Mouse (Mus musculus): ENCODE data around the gene Asb2. TPM values are rescaled to one million over a fixed set of nuclear protein-coding genes. Genes with fewer than 3 reads are reported as not detected.

Gene Asb2
- polyA plus RNA-seq, 1 experiment from 2014 or later, result 2.1 TPM

DNA sequence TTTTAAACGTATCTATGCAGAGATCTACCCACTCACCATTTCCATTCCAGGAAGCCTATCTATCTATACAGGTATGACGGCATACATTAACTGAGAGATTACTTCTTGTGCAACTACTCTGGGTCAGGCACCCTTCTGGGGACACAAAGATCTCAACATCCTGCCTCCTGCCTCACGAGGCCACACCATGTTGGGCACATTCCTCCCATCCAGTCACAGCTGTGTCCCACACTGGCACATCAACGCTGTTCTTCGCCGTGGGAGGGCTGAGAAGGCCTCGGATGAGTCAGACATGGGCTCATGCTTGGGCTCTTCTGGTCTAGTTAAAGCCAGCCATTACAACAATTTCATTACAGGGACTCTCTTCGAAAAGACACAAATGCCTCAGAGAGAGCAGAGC lies 8.9 kb downstream of the Asb2 start:
- 89% methylated on average over 8 of the region's 8 CpGs for WGBS (ENCODE audit: missing documents)
- H3K27ac ChIP-seq, result no peak overlapping the region
- H3K4me3 ChIP-seq (ENCODE audit: inconsistent target), result no peak overlapping the region
- H3K36me3 ChIP-seq (ENCODE audit: inconsistent target), result no peaks in the 10 kb centered on the region
- no peaks in the 10 kb centered on the region for H3K79me2 ChIP-seq (ENCODE audit: inconsistent target)

DNA sequence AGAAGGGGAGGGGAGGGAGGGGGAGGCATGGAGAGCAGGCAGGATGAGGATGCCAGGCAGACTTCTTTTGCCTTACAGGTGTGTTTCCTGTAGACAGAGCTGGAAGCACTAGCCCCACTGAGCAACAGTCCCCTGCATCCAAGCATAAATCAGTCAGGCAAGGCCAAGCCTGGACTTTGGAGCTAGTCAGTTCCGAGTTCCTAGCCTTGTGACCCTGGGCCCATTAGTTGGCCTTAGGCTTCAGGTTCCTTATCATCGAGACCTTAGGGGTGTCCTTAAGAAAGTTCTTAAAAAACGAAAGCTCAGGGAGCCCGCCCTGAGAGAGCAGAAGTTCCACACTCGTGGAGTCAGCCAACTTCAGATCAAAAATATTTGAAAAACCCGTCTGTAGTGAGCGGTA lies 10.9 kb downstream of the Asb2 start:
- Histone ChIP-seq H3K4me3 (ENCODE audit: inconsistent target) (no peak overlapping the region), H3K36me3 (ENCODE audit: inconsistent target) (no peaks in the 10 kb centered on the region), H3K27ac (no peak overlapping the region), H3K79me2 (ENCODE audit: inconsistent target) (no peaks in the 10 kb centered on the region)
- 88% methylated on average over 7 of the region's 7 CpGs for WGBS (ENCODE audit: missing documents)

DNA sequence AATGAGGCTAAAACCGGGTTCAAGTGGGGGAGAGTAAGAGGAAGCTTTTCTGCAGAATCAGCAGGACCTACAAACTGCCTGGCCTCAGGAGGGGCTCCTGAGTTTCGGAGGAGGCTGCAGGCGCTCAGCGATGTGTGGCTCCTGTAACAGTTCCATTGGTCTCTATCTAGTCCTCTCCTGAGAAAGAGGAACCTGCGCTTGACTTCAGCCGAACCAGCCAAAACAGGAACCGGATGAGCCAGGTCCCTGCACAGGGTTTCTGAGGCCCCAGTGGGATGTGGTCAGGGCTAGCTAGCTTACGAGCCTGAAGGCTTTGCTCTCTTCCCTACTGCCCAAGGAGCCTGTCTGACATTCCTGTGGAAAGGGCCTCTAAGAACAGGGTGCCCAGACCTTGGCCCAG lies 12.3 kb downstream of the Asb2 start:
- Histone ChIP-seq H3K79me2 (ENCODE audit: inconsistent target) (no peaks in the 10 kb centered on the region), H3K27ac (peak overlapping the region; percentile 62), H3K36me3 (ENCODE audit: inconsistent target) (no peaks in the 10 kb centered on the region), H3K4me3 (ENCODE audit: inconsistent target) (no peak overlapping the region)
- 2% methylated on average over 8 of the region's 8 CpGs for WGBS (ENCODE audit: missing documents)

DNA sequence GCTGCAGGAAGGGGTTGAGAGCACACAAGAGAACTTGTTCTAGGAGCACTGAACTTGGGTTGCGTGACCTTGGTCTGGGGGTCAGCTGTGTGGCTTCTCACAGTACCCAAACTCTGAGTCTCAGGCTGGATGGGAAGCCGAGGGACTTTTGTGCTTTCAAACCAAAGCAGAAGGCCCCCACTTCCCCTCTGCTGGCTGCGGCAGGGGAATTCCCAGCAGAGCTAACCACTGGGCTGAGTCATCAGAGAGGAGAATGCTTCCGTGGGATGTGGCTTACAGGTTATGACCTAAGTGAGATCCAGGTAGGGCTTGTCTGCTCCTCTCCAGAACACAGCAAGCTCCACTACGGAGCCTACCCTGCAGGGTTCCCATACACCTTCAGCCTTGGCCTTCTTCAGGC lies 14.6 kb downstream of the Asb2 start:
- Histone ChIP-seq H3K4me3 (ENCODE audit: inconsistent target) (no peak overlapping the region), H3K36me3 (ENCODE audit: inconsistent target) (no peaks in the 10 kb centered on the region), H3K79me2 (ENCODE audit: inconsistent target) (no peaks in the 10 kb centered on the region), H3K27ac (no peak overlapping the region)
- WGBS (ENCODE audit: missing documents), result 12% methylated on average over 5 of the region's 5 CpGs

DNA sequence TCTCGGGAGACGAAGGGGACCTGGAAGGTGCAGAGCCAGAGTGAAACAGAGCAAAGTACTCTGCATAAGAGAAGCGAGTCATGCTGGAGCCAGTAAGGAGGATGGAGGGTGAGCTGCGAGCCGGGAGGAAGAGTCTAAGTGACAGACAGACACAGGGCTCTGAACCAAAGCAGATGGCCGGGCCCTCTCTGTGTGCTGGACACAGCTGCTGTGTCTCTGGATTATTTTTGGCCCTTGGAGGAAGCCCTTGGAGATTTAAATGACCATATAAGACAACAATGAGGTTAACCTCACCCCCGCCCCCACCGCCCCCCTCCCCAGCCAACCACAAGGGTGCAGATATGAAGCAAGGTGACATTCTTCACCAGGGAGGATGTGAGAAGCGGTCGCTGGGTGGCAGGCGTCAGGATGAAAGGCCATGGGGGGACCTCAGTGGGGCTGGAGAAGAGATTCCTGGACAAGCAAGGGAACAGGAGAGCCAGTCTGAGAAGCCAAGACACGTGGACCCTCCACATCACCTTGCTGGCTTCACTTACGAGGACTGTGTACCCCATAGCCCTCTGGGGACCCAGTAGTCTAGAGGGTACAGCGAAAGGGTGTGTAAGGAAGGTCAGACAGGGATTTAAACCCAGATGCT lies 17.5 kb downstream of the Asb2 start:
- Histone ChIP-seq H3K4me3 (ENCODE audit: inconsistent target) (no peak overlapping the region), H3K36me3 (ENCODE audit: inconsistent target) (no peaks in the 10 kb centered on the region), H3K27ac (no peak overlapping the region), H3K79me2 (ENCODE audit: inconsistent target) (no peaks in the 10 kb centered on the region)
- 68% methylated on average over 10 of the region's 14 CpGs for WGBS (ENCODE audit: missing documents)

DNA sequence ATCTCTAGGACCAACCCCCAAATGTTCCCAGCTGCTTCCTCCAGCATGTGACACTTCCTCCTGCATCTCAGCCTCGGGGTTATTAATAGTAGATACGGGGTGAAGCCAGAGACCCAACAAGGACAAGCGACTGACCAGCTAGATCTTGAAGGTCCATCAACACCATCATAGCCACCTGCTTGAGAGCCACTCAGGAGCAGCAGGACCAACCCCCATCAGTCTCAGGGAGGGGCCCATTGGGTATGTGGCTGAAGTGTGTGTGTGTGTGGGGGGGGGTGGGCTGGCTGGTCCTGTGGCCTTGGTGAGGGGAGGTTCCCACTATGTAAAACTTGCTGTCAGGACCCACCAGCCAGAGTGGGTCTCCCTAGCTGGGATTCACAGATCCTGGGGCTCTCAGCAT lies 19.0 kb downstream of the Asb2 start:
- H3K27ac ChIP-seq, result no peak overlapping the region
- H3K36me3 ChIP-seq (ENCODE audit: inconsistent target), result no peaks in the 10 kb centered on the region
- H3K79me2 ChIP-seq (ENCODE audit: inconsistent target), result no peaks in the 10 kb centered on the region
- WGBS (ENCODE audit: missing documents), result 6% methylated on average over 3 of the region's 3 CpGs
- H3K4me3 ChIP-seq (ENCODE audit: inconsistent target), result no peak overlapping the region

DNA sequence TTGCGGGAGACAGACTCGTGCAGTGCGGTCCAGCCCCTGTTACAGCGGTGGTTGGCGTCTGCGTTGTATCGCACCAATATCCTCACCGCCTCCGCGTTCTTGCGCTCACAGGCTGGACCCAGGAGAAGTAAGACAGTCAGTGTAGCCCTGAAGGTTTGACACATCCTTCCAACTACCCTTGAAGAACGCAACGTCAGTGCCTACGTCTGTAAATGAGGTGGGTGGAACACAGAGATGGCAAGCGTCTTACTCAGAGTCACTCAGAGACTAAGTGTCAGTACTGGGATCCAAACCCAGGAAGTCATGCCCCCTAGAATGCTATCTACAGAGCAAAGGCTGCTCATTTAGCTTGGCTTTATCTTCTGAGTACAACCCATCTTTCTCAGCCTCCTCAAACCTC lies 22.4 kb downstream of the Asb2 start:
- WGBS (ENCODE audit: missing documents), result 95% methylated on average over 14 of the region's 15 CpGs
- Histone ChIP-seq H3K79me2 (ENCODE audit: inconsistent target) (no peaks in the 10 kb centered on the region), H3K4me3 (ENCODE audit: inconsistent target) (no peak overlapping the region), H3K27ac (no peak overlapping the region), H3K36me3 (ENCODE audit: inconsistent target) (no peaks in the 10 kb centered on the region)

DNA sequence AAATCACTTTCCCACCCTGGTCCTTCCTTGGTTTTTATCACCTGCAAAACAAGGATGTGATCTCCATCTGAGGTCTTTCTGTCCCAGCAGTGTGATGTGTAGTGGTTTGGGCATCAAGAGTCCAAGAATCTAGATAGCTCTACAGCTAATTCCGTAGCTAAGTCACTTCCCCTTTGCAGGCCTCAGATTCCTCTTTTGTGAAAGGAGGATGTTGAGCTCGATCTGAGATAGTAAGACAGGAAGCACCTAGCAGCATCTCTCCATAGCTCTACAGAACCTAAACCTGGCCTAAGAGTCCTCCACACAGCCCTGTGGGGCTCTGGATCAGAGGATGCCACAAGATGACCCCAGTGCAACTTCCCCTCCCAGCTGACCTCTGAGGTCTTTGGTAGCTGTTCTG lies 22.9 kb downstream of the Asb2 start:
- Histone ChIP-seq H3K36me3 (ENCODE audit: inconsistent target) (no peaks in the 10 kb centered on the region), H3K4me3 (ENCODE audit: inconsistent target) (no peak overlapping the region), H3K27ac (no peak overlapping the region), H3K79me2 (ENCODE audit: inconsistent target) (no peaks in the 10 kb centered on the region)
- WGBS (ENCODE audit: missing documents), result 4% methylated on average over 2 of the region's 2 CpGs

DNA sequence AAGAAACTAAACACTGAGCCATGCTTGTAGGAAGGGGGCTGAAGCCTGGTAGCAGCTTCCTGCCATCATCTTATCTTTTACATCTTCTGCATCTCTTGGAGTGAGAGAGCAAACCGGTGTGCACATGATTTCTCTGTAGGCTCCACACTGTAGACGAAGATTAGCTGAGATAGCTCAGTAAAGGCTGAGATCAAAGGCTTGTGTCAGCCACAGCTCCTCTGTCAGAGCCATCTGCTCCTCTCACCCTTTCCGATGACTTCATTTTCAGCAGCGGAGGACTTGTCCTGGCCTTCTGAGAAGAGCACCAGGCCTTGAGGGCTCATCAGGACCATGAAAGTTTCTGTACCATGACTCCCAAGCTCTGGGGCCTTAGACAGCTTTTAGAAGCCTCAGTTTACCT lies 24.3 kb downstream of the Asb2 start:
- Histone ChIP-seq H3K27ac (no peak overlapping the region), H3K36me3 (ENCODE audit: inconsistent target) (no peaks in the 10 kb centered on the region)

DNA sequence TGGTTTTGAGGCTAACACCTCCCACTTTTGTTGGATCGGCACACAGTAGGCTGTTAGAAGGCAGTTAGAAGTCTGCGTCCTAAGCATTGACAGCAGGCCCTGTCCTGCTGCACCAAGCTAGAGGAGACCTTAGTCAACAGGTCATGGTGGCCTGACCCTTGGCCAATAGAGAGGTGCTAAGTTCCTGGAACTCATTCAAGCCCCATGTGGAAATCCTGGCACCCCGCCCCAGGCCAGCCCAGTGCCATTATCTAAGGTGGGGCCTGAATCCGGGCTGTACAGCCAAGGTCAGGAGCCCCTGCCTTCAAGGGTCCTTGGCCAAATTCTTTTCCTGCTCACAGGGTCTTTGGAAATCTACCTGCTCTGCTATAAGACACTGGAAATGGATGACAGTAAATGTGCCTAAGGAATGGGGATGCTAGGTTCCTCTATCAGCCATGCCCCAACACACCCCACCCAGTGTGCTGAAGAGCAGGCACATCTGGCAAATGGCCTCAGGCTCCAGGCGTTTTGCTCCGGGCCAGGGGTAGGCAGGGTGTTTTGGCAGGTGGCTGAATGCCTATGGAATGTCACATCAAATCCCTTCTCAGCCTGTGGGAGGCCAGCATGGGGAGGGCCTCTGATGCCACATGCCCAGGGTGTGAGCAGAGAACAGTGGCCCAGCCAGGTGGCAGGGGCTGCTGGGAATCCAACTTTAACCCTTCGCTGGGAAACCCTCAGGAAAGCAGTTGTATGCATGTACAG lies 27.2 kb downstream of the Asb2 start:
- H3K4me3 ChIP-seq (ENCODE audit: inconsistent target), result no peak overlapping the region
- 95% methylated on average over 7 of the region's 7 CpGs for WGBS (ENCODE audit: missing documents)

More for the DNA sequence above, 24.3 kb downstream of the Asb2 start:
- Histone ChIP-seq H3K79me2 (ENCODE audit: inconsistent target) (no peaks in the 10 kb centered on the region), H3K4me3 (ENCODE audit: inconsistent target) (no peak overlapping the region)
- WGBS (ENCODE audit: missing documents), result 69% methylated on average over 4 of the region's 4 CpGs

DNA sequence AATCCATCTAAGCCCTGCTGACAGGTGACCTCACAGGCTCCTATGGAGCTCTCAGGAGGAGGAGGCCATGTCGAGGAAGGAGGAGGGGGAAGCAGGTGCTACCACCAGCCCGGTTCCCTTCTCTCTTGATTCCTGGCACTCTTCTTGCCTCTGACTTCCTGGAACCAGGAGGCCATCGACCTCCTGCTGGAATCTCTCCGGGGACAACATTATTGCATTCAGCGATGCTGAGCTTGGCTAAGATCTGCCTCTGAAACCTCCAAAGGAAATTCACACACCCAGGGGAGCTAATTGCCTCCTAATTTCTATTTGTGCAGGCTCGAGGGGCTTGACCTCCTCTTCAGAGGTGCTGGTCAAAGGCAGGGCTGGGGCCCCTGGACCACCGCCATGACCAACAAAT lies 28.7 kb downstream of the Asb2 start:
- WGBS (ENCODE audit: missing documents), result 85% methylated on average over 7 of the region's 7 CpGs
- H3K36me3 ChIP-seq (ENCODE audit: inconsistent target), result no peaks in the 10 kb centered on the region
- H3K27ac ChIP-seq, result no peak overlapping the region
- H3K79me2 ChIP-seq (ENCODE audit: inconsistent target), result no peaks in the 10 kb centered on the region
- H3K4me3 ChIP-seq (ENCODE audit: inconsistent target), result no peak overlapping the region

More for the DNA sequence above, 27.2 kb downstream of the Asb2 start:
- Histone ChIP-seq H3K79me2 (ENCODE audit: inconsistent target) (no peaks in the 10 kb centered on the region), H3K36me3 (ENCODE audit: inconsistent target) (no peaks in the 10 kb centered on the region), H3K27ac (no peak overlapping the region)

DNA sequence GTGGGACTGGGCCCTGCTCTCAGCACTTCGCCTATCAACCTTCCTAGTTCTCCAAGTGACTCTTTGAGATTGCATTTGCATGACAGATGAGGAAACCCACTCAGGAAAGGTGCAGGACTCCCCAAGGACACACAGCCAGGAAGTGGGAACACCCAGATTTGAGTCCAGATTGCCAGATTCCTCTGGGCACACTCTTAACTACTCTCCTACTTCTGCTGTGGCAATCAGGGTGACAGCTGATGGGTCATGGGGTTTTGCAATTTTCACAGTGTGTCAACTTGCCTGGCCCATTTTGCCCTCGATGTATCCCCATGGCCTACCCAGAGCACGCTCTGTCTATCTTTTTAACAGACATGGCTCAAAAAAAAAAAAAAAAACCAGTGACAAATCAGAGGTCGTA lies 29.2 kb downstream of the Asb2 start:
- H3K27ac ChIP-seq, result no peak overlapping the region
- 76% methylated on average over 4 of the region's 4 CpGs for WGBS (ENCODE audit: missing documents)
- H3K36me3 ChIP-seq (ENCODE audit: inconsistent target), result no peaks in the 10 kb centered on the region
- no peak overlapping the region for H3K4me3 ChIP-seq (ENCODE audit: inconsistent target)
- no peaks in the 10 kb centered on the region for H3K79me2 ChIP-seq (ENCODE audit: inconsistent target)

DNA sequence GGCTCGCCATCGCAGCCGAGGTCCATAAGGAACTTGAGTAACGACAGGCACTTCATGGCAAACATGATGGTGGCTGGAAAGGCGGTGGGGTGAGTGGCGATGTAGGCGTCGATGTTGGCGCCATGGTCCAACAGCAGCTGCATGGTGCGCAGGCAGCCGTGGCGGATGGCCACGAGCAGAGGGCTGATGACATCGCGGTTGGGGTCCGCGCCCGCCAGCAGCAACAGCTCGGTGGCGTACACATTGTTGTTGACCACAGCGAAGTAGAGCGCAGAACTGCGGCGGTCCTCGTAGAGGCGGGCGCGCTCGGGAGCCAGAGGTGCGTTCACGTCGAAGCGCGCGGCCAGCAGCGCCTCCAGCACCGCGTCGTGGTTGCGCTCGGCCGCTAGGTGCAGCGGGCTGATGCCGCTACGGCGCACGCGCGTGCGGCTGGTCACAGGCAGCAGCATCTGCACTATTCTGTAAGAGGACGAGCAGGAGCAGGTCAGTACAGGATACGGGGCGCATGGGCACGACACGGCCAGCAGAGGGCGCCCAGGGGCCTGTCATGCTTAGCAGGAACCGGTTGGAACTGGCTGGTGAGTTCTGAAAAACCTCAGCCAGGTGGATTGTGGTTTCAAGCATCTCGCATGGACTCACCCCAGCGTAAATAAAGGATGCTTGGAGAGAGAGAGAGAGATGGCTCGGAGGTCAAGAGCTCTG lies 30.5 kb downstream of the Asb2 start:
- Histone ChIP-seq H3K79me2 (ENCODE audit: inconsistent target) (no peaks in the 10 kb centered on the region), H3K36me3 (ENCODE audit: inconsistent target) (no peaks in the 10 kb centered on the region), H3K27ac (no peak overlapping the region), H3K4me3 (ENCODE audit: inconsistent target) (no peak overlapping the region)
- 15% methylated on average over 59 of the region's 60 CpGs for WGBS (ENCODE audit: missing documents)

DNA sequence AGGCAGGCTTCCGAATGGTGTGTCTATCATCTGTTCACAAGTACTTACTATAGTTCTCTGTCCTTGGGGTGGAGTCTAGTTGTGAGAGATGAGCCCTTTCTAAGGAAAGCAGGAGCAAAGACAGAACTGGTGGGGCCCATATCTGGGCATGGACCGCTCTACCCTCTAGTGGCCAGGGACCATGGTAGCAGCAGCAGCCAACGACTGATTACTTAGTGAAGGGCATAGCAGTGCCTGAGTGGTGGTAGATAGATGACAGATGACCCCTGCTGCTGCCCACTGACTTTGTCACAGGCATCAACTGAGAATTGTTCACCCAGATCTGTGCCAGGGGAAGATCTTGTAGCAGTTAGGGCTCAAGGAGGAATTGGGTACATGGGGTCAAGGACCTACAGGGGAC lies 33.0 kb downstream of the Asb2 start:
- no peak overlapping the region for H3K27ac ChIP-seq
- no peaks in the 10 kb centered on the region for H3K36me3 ChIP-seq (ENCODE audit: inconsistent target)
- no peak overlapping the region for H3K4me3 ChIP-seq (ENCODE audit: inconsistent target)
- no peaks in the 10 kb centered on the region for H3K79me2 ChIP-seq (ENCODE audit: inconsistent target)
- 36% methylated on average over 3 of the region's 3 CpGs for WGBS (ENCODE audit: missing documents)

DNA sequence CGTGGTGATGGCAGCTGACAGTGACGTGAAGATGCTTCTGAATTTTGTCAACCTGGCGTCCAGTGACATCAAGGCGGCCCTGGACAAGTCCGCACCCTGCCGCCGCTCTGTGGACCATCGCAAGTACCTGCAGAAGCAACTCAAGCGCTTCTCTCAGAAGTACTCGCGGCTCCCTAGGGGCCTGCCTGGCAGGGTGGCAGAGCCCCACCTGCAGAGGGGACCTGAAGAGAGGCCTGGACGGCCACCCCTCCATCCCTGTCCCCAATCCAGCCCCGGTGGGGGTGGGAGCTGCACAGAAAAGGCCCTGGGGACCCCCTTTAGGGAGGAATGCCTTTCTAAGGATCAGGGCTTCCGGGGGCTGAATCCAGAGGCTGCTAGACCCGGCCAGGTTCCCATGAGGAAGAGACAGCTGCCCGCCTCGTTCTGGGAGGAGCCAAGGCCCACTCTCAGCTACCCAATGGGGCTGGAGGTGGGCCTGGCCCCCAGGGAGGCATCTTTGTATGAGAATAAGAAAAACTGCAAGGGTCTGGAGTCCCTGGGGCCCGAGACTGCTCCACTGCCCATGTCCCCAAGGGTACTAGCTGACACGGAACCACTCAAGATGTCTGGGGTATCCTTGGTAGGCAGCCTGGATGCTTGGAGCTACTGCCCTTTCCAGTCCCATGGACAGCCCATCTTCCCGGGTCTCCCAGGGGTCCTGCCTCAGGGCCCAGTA lies 39.8 kb downstream of the Asb2 start:
- no peaks in the 10 kb centered on the region for H3K79me2 ChIP-seq (ENCODE audit: inconsistent target)
- no peaks in the 10 kb centered on the region for H3K36me3 ChIP-seq (ENCODE audit: inconsistent target)
- no peak overlapping the region for H3K4me3 ChIP-seq (ENCODE audit: inconsistent target)
- no peak overlapping the region for H3K27ac ChIP-seq
- WGBS (ENCODE audit: missing documents), result 71% methylated on average over 20 of the region's 20 CpGs
